Mouse (Mus musculus) neural tube, embryonic 12.5 days (tissue): ENCODE results near the gene Cyp11a1. TPM values are rescaled to one million over a fixed set of nuclear protein-coding genes. Genes with fewer than 3 reads are reported as not detected.

Experiments
- ATAC-seq: fragments of 200-750 bp; cut with Nextera tagmentation; 2 replicates; pipeline ENCODE4 v1.8.0; 2017; ENCODE audit warnings: low read depth, mild to moderate bottlenecking, moderate TSS enrichment, moderate library complexity; ENCODE audit not compliant: low FRiP score
- H3K27ac ChIP-seq: fragments of 300-500 bp; sonication (generic); 2 replicates; pipeline ENCODE4 v1.5.1; 2016
- H3K27me3 ChIP-seq: fragments of 300-500 bp; sonication (generic); replicated peaks from 2 replicates; pipeline ENCODE4 v1.6.1; 2016; ENCODE audit warnings: mild to moderate bottlenecking
- H3K36me3 ChIP-seq: fragments of 300-500 bp; sonication (generic); 2 replicates; pipeline ENCODE4 v1.6.1; 2016; ENCODE audit warnings: mild to moderate bottlenecking
- H3K4me1 ChIP-seq: fragments of 300-500 bp; sonication (generic); 2 replicates; pipeline ENCODE4 v1.6.1; 2016
- H3K4me2 ChIP-seq: fragments of 300-500 bp; sonication (generic); replicated peaks from 2 replicates; pipeline ENCODE4 v1.6.1; 2016; ENCODE audit warnings: mild to moderate bottlenecking
- H3K4me3 ChIP-seq: fragments of 300-500 bp; sonication (generic); 2 replicates; pipeline ENCODE4 v1.5.1; 2016
- H3K9ac ChIP-seq: fragments of 300-500 bp; sonication (generic); 2 replicates; pipeline ENCODE4 v1.6.1; 2016; ENCODE audit warnings: mild to moderate bottlenecking
- H3K9me3 ChIP-seq: fragments of 300-500 bp; sonication (generic); 2 replicates; pipeline ENCODE4 v1.6.1; 2016; ENCODE audit warnings: mild to moderate bottlenecking
- WGBS: fragments of 180-500 bp; shearing (Covaris S2); methylation state at CpG from one replicate; pipeline ENCODE4 v1.1.7; 2016; 5-methylcytosine and 5-hydroxymethylcytosine counted together
- polyA plus RNA-seq: library from polyadenylated mRNA; unstranded; fragments of >200 nt; fragmentation: Nextera tagmentation; extraction: Ambion mirVana; gene quantifications from 2 replicates; pipeline ENCODE4 v1.2.1, GENCODE M21; 2016

Cyp11a1 gene
- polyA plus RNA-seq, 1 experiment from 2014 or later: not detected

GRCm38 (mm10) chr9:57965281-57966185 lies 40.7 kb upstream of the Cyp11a1 start:
- no peak for ATAC-seq
- no peak overlapping the region for H3K4me3 ChIP-seq

GRCm38 (mm10) chr9:57967237-57967960 lies 38.8 kb upstream of the Cyp11a1 start:
- no peak overlapping the region for H3K4me2 ChIP-seq
- H3K4me1 ChIP-seq: no peaks in the 10 kb centered on the region
- H3K9ac ChIP-seq: no peak overlapping the region
- no peak for ATAC-seq
- H3K36me3 ChIP-seq: no peaks in the 10 kb centered on the region
- WGBS: 84% methylated on average over 14 of the region's 14 CpGs
- H3K27ac ChIP-seq: no peak overlapping the region
- no peak overlapping the region for H3K4me3 ChIP-seq
- H3K27me3 ChIP-seq: no peaks in the 10 kb centered on the region
- H3K9me3 ChIP-seq: no peaks in the 10 kb centered on the region

More at GRCm38 (mm10) chr9:57965281-57966185, 40.7 kb upstream of the Cyp11a1 start:
- H3K9ac ChIP-seq: no peak overlapping the region
- no peak overlapping the region for H3K4me2 ChIP-seq
- H3K9me3 ChIP-seq: no peaks in the 10 kb centered on the region
- no peaks in the 10 kb centered on the region for H3K4me1 ChIP-seq
- no peaks in the 10 kb centered on the region; the same call in 1 of the 2 replicates for H3K27me3 ChIP-seq
- 82% methylated on average over 12 of the region's 12 CpGs for WGBS
- peaks cover 13% of the 10 kb centered on the region for H3K36me3 ChIP-seq
- no peak overlapping the region for H3K27ac ChIP-seq

DNA sequence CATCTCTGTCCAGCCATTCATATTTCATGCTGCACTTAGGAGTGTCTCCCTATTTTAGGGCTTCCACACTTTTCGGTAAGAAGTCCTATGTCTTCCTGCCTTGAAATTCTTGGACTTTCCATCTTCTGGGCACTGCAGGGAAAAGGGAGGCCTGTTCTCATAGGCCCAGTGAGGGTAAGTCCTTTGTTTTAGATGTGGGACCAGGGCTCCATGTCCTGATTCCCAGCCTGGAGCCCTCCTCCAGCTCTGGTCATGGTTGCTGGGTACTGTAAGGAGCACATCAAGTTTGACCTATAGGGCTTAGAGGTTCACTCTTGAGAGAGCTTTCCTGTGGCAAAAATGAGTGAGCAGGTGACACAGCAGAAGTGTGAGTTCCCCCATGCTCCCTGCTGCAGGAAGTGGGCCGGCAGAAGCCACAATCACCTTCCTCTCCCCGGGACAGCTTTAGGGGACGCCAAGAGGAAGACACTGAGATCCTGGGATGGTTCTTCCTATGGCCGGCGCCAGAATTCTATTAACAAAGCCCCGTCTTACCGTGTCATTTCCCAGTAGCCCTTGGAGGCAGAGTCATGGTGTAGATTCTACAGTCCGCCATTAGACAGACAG lies 37.9 kb upstream of the Cyp11a1 start:
- Histone ChIP-seq H3K4me1 (no peaks in the 10 kb centered on the region), H3K4me3 (no peak overlapping the region), H3K9ac (no peak overlapping the region), H3K9me3 (no peaks in the 10 kb centered on the region), H3K27ac (no peak overlapping the region), H3K36me3 (no peaks in the 10 kb centered on the region), H3K4me2 (no peak overlapping the region), H3K27me3 (no peaks in the 10 kb centered on the region)
- WGBS: 88% methylated on average over 9 of the region's 9 CpGs
- ATAC-seq: no peak

GRCm38 (mm10) chr9:57968783-57969542 lies 37.2 kb upstream of the Cyp11a1 start:
- Histone ChIP-seq H3K4me2 (no peak overlapping the region), H3K36me3 (no peaks in the 10 kb centered on the region), H3K9ac (no peak overlapping the region), H3K9me3 (no peaks in the 10 kb centered on the region), H3K27ac (no peak overlapping the region), H3K4me3 (no peak overlapping the region), H3K4me1 (no peaks in the 10 kb centered on the region), H3K27me3 (no peaks in the 10 kb centered on the region)
- ATAC-seq: no peak
- 91% methylated on average over 8 of the region's 8 CpGs for WGBS

DNA sequence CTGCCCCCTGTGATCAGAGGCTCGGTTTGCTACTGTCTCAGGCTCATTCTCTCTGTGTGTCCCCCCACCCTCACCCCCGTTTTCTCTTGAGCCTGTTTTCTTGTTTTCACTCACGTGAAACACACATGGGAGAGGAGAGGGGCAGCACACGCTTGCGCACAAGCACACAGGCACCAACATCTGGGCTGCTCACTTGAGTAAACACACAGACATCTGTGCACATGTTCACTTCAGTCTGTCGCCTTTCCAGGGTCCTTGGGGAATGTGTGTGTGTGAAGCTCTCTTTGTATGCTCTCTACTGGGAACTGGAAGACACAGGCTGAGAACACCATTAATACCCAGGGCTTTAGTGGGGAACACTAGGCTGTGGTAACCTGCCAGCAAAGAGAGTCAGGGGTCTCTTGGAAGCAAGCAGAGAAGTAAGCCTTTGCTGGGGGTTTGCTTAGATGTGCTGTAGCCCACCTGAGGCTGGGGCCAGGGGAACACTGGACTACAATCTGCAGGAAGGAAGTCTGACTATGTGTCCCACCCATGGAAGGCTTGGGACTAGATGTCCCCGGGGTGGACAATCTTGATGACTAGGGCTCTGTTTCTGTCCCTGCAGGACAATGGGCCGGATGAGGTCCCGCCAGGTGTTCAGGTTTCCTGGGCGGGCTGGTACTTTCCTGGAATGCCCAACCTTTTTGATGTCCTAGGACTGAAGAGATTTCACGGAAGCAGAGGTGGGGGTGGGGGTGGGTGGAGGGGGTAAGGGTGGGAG lies 36.3 kb upstream of the Cyp11a1 start:
- no peak overlapping the region for H3K27ac ChIP-seq
- 75% methylated on average over 11 of the region's 11 CpGs for WGBS
- ATAC-seq: no peak

DNA sequence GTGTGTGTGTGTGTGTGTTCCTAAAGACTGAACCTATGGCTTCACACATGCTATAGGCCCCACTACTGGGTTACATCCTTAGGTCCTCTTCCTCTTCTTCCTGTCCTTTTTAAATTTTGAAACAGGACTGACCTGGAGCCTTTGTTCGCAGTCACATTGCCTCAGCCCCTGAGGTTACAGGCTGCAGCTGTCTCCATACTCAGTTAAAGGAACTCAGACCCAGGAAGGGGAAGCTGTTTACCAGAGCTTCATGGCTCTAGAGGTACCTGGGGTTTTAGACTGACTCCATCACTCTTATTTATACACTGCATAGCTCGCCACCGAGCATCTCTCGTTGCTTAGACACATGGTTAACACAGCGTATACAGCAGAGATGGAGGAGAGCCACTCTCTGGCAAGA lies 34.8 kb upstream of the Cyp11a1 start:
- 89% methylated on average over 5 of the region's 5 CpGs for WGBS
- H3K36me3 ChIP-seq: no peaks in the 10 kb centered on the region
- no peak for ATAC-seq
- no peaks in the 10 kb centered on the region for H3K9me3 ChIP-seq
- H3K4me3 ChIP-seq: no peak overlapping the region
- H3K4me1 ChIP-seq: no peaks in the 10 kb centered on the region
- H3K9ac ChIP-seq: no peak overlapping the region
- H3K4me2 ChIP-seq: no peak overlapping the region
- H3K27me3 ChIP-seq: no peaks in the 10 kb centered on the region; the same call in 1 of the 2 replicates
- no peak overlapping the region for H3K27ac ChIP-seq

More for the DNA sequence above, 36.3 kb upstream of the Cyp11a1 start:
- Histone ChIP-seq H3K27me3 (no peaks in the 10 kb centered on the region; the same call in 1 of the 2 replicates), H3K36me3 (no peaks in the 10 kb centered on the region), H3K4me1 (no peaks in the 10 kb centered on the region), H3K9ac (no peak overlapping the region), H3K4me2 (no peak overlapping the region), H3K9me3 (no peaks in the 10 kb centered on the region), H3K4me3 (no peak overlapping the region)

- no peak for ATAC-seq
- Histone ChIP-seq H3K4me2 (no peak overlapping the region), H3K9me3 (no peaks in the 10 kb centered on the region), H3K36me3 (no peaks in the 10 kb centered on the region), H3K27ac (no peak overlapping the region), H3K4me1 (no peaks in the 10 kb centered on the region), H3K4me3 (no peak overlapping the region), H3K9ac (no peak overlapping the region), H3K27me3 (no peaks in the 10 kb centered on the region; the same call in 1 of the 2 replicates)
- WGBS: 66% methylated on average over 9 of the region's 9 CpGs
Measured at GRCm38 (mm10) chr9:57972141-57972591, 34.0 kb upstream of the Cyp11a1 start.

DNA sequence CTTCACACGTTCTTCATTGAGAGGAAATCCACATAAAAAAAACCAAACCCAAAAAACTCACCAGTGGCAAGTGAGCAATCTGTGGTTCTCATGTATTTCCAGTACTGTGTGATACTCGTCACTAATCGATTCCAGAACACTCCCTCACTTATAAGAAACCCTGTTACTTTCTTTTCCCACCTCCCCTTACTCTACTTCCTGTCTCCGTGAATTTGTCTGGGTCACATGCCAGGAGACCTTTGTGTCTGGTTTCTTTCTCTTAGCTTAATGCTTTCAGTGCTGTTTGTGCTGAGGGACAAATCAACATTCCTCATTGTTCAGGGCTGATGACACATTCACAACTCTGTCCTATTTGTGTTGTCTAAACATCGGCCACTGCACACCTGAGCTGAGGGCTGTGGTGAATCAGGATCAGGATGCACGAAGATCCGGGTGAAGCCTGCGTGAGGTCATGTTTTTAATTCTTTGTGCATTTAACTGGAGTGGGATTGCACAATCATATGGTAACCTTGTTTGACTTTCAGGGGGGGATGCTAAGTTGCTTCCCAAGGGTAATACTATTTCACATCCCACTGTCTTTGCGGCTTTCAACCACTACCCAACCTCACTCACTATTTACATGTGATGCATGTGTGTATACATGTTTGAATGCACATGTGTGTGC lies 33.3 kb upstream of the Cyp11a1 start:
- H3K27ac ChIP-seq: no peak overlapping the region
- no peaks in the 10 kb centered on the region for H3K9me3 ChIP-seq
- H3K27me3 ChIP-seq: no peaks in the 10 kb centered on the region; the same call in 1 of the 2 replicates
- ATAC-seq: no peak
- 72% methylated on average over 9 of the region's 9 CpGs for WGBS
- H3K36me3 ChIP-seq: no peaks in the 10 kb centered on the region
- H3K4me1 ChIP-seq: no peaks in the 10 kb centered on the region
- H3K9ac ChIP-seq: no peak overlapping the region
- H3K4me3 ChIP-seq: no peak overlapping the region
- no peak overlapping the region for H3K4me2 ChIP-seq

GRCm38 (mm10) chr9:57973440-57974066 lies 32.7 kb upstream of the Cyp11a1 start:
- Histone ChIP-seq H3K9ac (no peak overlapping the region), H3K4me2 (no peak overlapping the region), H3K27me3 (no peaks in the 10 kb centered on the region; the same call in 1 of the 2 replicates), H3K27ac (no peak overlapping the region), H3K36me3 (no peaks in the 10 kb centered on the region), H3K4me1 (no peaks in the 10 kb centered on the region), H3K4me3 (no peak overlapping the region), H3K9me3 (no peaks in the 10 kb centered on the region)
- WGBS: 83% methylated on average over 6 of the region's 6 CpGs
- no peak for ATAC-seq

DNA sequence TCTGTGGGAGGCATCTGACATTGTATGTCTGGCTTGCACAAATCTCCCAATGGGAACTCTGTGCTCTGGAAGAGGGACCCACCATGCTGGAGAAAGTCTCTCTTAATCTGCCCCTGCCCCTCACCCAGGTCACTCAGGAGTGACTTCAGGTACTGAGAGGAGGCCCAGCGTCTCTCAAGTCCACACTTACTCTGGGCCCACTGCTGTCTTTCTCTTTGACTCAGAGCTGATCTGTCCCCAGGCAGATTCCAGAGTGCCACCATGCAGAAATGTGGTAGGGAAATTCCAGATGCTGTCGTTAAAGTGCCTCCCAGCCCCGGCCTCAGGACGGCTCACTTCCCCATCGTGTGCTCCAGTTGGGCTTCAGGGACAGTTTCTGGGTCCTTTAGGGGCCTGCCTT lies 32.0 kb upstream of the Cyp11a1 start:
- Histone ChIP-seq H3K9ac (no peak overlapping the region), H3K27me3 (no peaks in the 10 kb centered on the region; the same call in 1 of the 2 replicates), H3K9me3 (no peaks in the 10 kb centered on the region), H3K4me1 (no peaks in the 10 kb centered on the region), H3K36me3 (no peaks in the 10 kb centered on the region), H3K4me3 (no peak overlapping the region), H3K4me2 (no peak overlapping the region), H3K27ac (no peak overlapping the region)
- 66% methylated on average over 5 of the region's 5 CpGs for WGBS
- no peak for ATAC-seq
